Mouse (Mus musculus): Measurements from ENCODE around the gene Fhad1.

- TF ChIP-seq CTCF (IDR thresholded peaks at IDR 0.05; ENCODE audit: low read depth, low read length) (no peak), POLR2A (IDR thresholded peaks at IDR 0.05; ENCODE audit: insufficient read depth, low read length) (no peak), EP300 (IDR thresholded peaks at IDR 0.05; ENCODE audit: insufficient read depth, low read depth, low read length) (no peak)
Measured at GRCm38 (mm10) chr4:142053661-142054448, 39.0 kb upstream of the Fhad1 start.

All from ES-Bruce4 (cell line).